Mouse (Mus musculus) granulocyte monocyte progenitor cell, adult 5-6 weeks (primary cell): ENCODE results near the gene Ptprf. TPM values are rescaled to one million over a fixed set of nuclear protein-coding genes. Genes with fewer than 3 reads are reported as not detected.

ENCODE experiments used
- ATAC-seq: replicated peaks from 2 replicates; pipeline ENCODE4 v1.8.0; 2016; ENCODE audit warnings: mild to moderate bottlenecking, moderate TSS enrichment, inconsistent platforms; ENCODE audit not compliant: poor library complexity, severe bottlenecking
- total RNA-seq, 2 experiments: library from RNA; stranded (forward) in 1 of 2; stranded (reverse) in 1 of 2; fragments of 200-712, 200-1000 nt in 1 of 2; fragments of >200 nt in 1 of 2; fragmentation: Nextera tagmentation in 1 of 2; gene quantifications; 2 replicates each; pipeline ENCODE4 v1.2.3; 2014 to 2017

Gene Ptprf
- total RNA-seq, 2 experiments from 2014 or later = not detected

DNA sequence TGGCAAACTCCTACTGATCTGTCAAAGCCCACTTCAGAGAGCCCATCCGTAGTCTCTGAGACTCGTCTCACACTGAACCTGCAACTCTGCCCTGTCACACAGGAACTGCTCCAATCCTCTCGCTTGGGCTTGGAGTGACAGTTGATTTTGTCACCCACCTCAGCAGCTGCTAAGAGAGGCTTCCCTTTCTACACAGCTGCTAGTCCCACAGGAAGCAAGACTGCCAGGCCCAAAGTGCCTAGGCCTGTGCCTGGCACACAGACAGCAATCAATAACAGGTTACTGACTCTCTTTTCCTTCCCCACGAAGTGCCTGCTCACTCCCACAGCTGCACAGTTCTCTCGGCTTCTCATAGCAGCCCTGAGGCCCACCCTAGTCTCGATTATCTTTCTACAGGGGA, 2.7 kb downstream of the Ptprf start:
- ATAC-seq = no peak

GRCm38 (mm10) chr4:118286202-118286601, 5.0 kb downstream of the Ptprf start:
- ATAC-seq = no peak

DNA sequence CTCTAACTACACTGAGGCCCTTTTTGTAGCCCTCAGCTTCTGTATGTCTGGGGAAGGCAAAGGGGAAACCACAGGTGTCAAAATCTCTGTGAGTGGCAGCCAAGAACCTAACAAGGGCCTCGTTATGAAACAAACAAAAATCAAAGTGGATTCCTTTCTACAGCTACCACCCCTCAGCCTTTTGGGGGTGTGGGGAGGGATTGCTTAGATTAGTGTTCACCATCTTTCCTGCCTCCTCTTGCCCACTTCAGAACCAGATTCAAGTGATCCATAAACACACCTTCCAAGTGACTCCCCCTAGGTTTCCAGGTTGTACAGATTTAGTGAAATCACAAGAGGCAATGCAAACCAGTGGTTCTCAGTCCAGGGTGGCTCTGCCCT, 9.0 kb downstream of the Ptprf start:
- no peak for ATAC-seq

- ATAC-seq = no peak
These were observed 9.6 kb downstream of the Ptprf start for GRCm38 (mm10) chr4:118281444-118282181.

DNA sequence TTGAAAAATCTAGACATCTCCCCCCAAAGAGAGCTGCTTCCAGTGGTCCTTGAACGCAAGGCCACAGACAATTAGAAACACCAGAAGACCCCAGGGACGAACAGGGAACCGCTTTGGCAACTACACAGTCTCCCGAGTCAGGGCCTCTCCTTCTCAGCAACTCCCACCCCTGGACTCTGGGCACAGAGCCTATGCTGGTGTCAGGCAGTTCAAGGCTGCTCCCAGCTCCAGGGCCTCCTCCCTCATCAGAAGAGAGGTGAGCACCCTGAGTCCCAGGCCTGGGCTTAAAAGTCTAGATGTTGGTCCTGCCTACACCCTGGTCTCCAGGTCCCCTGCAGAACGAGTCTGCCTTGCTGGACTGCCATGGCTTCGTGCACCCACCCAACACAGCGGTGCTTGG, 10.7 kb downstream of the Ptprf start:
- ATAC-seq = no peak

DNA sequence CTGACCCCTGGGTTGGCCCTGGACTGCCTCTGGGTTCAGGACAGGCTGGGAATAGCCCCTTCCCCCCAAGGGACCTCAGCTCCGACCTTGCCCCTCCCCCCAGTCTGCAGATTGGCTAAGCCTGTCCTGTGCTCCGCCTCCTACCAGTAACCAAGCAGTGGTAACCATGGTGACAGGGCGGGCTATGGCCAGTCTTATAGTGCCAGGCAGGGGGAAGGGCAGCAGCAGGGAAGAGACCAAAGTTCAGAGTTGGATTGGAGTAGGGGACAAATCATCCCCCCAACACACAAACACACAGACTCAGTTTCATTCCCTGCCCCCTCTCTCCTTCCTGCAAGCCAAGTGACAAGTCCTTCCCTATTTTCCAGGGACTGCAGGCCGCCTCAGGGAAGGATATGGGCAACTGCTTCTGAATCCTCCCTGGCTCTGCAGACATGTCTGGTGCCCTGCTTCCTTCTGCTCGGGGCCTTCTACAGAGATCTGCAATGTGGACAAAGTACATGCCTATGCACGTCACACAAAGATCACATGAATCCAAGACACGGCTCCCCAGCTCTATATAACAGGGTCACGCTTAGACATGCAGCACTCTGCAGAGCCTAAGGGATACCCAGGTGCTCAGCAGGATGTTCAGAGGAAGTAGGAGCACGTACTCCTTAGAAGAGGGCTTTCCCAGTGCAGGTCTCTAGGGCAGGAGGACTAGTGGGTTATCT, 14.5 kb downstream of the Ptprf start:
- peak; percentile 47 for ATAC-seq

- ATAC-seq = no peak
These were observed 15.3 kb downstream of the Ptprf start for GRCm38 (mm10) chr4:118275601-118276519.

- no peak for ATAC-seq
These were observed 16.7 kb downstream of the Ptprf start for GRCm38 (mm10) chr4:118274521-118274920.

DNA sequence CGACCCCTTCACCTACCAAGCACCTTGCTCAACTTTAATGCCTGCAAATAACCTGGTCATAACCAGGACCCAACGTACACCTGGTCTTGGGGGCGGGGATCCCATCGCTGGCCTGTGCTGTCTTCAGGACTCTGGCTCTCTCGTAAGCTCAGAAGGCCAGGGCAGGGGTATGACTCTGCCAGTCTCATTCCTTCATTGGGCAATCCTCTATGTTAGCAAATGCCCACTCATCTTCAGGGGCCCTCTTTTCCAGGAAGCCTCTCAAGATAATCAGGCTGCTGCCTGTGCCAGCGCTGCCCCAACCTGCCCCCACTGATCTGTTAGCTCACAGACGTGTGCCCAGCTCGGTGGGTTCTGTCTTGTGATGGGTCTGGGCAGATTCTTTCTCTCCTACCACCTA, 17.2 kb downstream of the Ptprf start:
- peak; percentile 51 for ATAC-seq

- peak; percentile 30; the same call in 1 of the 2 replicates for ATAC-seq
These were observed 17.7 kb downstream of the Ptprf start for GRCm38 (mm10) chr4:118273545-118273944.

- no peak for ATAC-seq
These were observed 18.3 kb downstream of the Ptprf start for GRCm38 (mm10) chr4:118272871-118273270.

GRCm38 (mm10) chr4:118272258-118272657, 18.9 kb downstream of the Ptprf start:
- ATAC-seq = no peak

DNA sequence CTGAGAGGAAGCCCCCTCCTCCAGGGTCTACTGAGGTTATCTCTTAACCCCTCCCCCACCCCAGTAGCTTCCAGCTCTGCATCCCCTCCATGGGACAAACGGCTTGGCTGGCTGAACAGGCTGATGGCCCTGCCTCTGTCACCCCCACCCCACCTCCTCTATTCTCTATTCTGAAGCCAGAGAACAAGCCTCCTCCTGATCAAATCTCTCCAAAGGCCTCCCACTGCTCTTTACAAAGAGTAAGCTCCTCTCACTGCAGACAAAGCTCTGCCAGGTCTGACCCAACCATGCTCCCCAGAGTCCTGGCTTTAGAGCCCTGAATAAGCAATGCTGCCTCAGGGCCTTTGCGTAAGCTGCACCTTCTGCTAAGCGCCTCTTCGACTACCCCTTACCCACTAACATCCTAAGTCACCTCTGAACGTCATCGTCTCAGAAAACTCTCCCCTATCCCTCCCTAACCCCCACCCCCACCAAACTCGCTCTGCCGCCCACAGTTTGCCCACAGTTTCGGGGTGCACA, 19.6 kb downstream of the Ptprf start:
- no peak for ATAC-seq

GRCm38 (mm10) chr4:118270706-118271105, 20.5 kb downstream of the Ptprf start:
- ATAC-seq = no peak

- no peak for ATAC-seq
These were observed 21.2 kb downstream of the Ptprf start for GRCm38 (mm10) chr4:118269999-118270398.

GRCm38 (mm10) chr4:118268429-118269212, 22.6 kb downstream of the Ptprf start:
- no peak for ATAC-seq

DNA sequence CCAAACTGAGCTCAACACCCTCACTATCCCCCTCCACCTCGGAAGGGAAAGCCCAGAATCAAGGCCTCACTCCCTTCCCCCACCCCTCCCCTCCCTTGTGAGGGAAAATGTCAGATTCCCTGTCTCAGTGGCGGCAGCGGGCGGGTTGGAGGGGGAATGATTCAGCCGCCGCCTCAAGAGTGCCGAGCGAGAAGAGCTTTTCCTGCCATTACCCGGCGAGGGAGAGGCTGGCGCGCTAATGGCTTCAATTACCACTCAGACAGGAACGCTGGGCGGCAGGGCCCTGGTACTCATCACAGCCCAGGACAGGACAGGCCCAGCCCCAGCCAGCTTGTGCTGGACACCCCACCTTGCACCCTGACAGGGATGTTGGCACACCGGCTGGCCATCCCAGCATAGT, 25.6 kb downstream of the Ptprf start:
- ATAC-seq = no peak

GRCm38 (mm10) chr4:118261771-118262473, 29.3 kb downstream of the Ptprf start:
- no peak for ATAC-seq

DNA sequence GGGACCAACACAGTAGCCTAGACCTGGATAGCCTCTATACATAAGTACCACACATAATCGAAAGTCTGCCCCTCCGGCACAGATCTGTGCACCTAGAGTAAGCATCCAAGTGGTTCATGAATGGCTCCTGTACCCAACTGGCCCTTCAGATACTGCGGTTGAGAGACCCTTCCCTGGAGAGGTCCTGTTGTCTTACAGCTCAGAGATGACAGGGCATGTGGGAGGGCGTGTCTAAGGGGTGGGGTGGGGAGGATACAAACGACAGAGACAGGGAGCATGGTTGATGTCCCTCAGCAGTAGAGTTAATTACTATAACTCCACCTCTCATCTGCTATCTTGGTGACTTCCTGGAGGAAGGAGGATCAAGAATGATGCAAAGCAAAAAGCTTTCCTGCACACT, 29.9 kb downstream of the Ptprf start:
- no peak for ATAC-seq
